19 mouse cellular contexts compared by ENCODE assay signal in the genomic region with DNA sequence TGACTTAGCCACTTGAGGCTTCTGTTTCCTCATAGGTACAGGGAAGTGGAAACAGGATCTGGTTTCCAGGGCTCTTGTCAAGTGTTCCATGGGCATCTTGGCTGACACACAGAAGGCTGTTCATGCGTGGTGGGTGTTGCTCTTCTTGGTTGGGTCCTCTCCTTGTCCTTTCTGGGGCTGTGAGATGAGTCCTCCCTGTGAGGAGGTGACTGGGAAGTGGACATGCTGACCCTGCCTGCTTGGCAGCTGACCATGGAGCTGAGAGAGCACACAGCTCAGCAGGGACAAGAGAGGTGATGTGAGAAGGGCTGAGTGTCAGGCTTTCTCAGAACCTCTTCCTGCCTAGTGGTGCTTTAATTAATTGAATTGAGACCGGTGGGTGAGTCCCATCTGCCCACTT.
"Had no signal": no experiment of that assay in that cellular context is flagged by ENCODE, and none has a peak within 500 bp of the region (broad histone marks: within the 10 kb centered on the region; RNA-seq: fewer than 3 reads in every experiment).

No protein-coding gene starts in this region.

- H3K27me3 ChIP-seq: limb, embryonic 12.5 days; limb, embryonic 15.5 days; midbrain, embryonic 13.5 days; neural tube, embryonic 13.5 days had no signal

- DNase-seq: kidney, adult 9 months; kidney, postnatal 36 days; layer of hippocampus, adult 9-11 months; left cerebral cortex, postnatal 4 days; liver, postnatal 0 days; lung, embryonic 14.5 days; thymus, adult 18-20 months; thymus, postnatal 36 days had no signal

- H3K4me3 ChIP-seq: limb, embryonic 12.5 days; limb, embryonic 15.5 days; megakaryocyte, embryonic 14.5 days; midbrain, embryonic 10.5 days; midbrain, embryonic 13.5 days; myocyte; neural tube, embryonic 13.5 days had no signal

- ATAC-seq: liver, postnatal 0 days; lung, postnatal 0 days; midbrain, embryonic 13.5 days; midbrain, embryonic 16.5 days had no signal

- H3K27ac ChIP-seq: kidney, postnatal 0 days; limb, embryonic 12.5 days; limb, embryonic 15.5 days; liver, embryonic 14.5 days; midbrain, embryonic 10.5 days; midbrain, embryonic 13.5 days; neural tube, embryonic 13.5 days had no signal

- H3K4me1 ChIP-seq: limb, embryonic 12.5 days; limb, embryonic 15.5 days; midbrain, embryonic 10.5 days; midbrain, embryonic 13.5 days; neural tube, embryonic 13.5 days had no signal
